Mouse (Mus musculus) forebrain, embryonic 16.5 days (tissue): ENCODE measurements around the gene Bcor. TPM values are rescaled to one million over a fixed set of nuclear protein-coding genes. Genes with fewer than 3 reads are reported as not detected.

Source experiments
- ATAC-seq: fragments of 200-750 bp; cut with Nextera tagmentation; 2 replicates; pipeline ENCODE4 v1.8.0; 2017; ENCODE audit warnings: mild to moderate bottlenecking, moderate library complexity
- H3K27ac ChIP-seq: fragments of 300-500 bp; sonication (generic); 2 replicates; pipeline ENCODE4 v1.5.1; 2014; ENCODE audit warnings: low read length, control low read depth
- H3K27me3 ChIP-seq: fragments of 300-500 bp; sonication (generic); replicated peaks from 2 replicates; pipeline ENCODE4 v1.6.1; 2014; ENCODE audit warnings: low read length; ENCODE audit not compliant: control insufficient read depth, insufficient read depth
- H3K36me3 ChIP-seq: fragments of 300-500 bp; sonication (generic); 2 replicates; pipeline ENCODE4 v1.6.1; 2014; ENCODE audit not compliant: control insufficient read depth, insufficient read depth
- H3K4me1 ChIP-seq: fragments of 300-500 bp; sonication (generic); replicated peaks from 2 replicates; pipeline ENCODE4 v1.6.1; 2014; ENCODE audit warnings: low read length; ENCODE audit not compliant: control insufficient read depth, insufficient read depth
- H3K4me2 ChIP-seq: fragments of 300-500 bp; sonication (generic); 2 replicates; pipeline ENCODE4 v1.6.1; 2014; ENCODE audit warnings: mild to moderate bottlenecking, low read length, control low read depth
- H3K4me3 ChIP-seq: fragments of 300-500 bp; sonication (generic); replicated peaks from 2 replicates; pipeline ENCODE4 v1.5.1; 2014; ENCODE audit warnings: mild to moderate bottlenecking, low read length, control low read depth
- H3K9ac ChIP-seq: fragments of 300-500 bp; sonication (generic); replicated peaks from 2 replicates; pipeline ENCODE4 v1.6.1; 2014; ENCODE audit warnings: low read depth, low read length, control low read depth
- H3K9me3 ChIP-seq: fragments of 300-500 bp; sonication (generic); 2 replicates; pipeline ENCODE4 v1.6.1; 2016; ENCODE audit warnings: low read length; ENCODE audit not compliant: control insufficient read depth
- WGBS: fragments of 180-500 bp; shearing (Covaris S2); extraction: QIAGEN DNeasy Blood & Tissue Kit; methylation state at CpG from one replicate; pipeline ENCODE4 v1.1.7; 2014; 5-methylcytosine and 5-hydroxymethylcytosine counted together
- polyA plus RNA-seq: library from polyadenylated mRNA; unstranded; fragments of >200 nt; fragmentation: Nextera tagmentation; extraction: Ambion mirVana; gene quantifications from 2 replicates; pipeline ENCODE4 v1.2.1, GENCODE M21; 2015

The Bcor gene
- polyA plus RNA-seq, 1 experiment from 2014 or later: 18.1 TPM

DNA sequence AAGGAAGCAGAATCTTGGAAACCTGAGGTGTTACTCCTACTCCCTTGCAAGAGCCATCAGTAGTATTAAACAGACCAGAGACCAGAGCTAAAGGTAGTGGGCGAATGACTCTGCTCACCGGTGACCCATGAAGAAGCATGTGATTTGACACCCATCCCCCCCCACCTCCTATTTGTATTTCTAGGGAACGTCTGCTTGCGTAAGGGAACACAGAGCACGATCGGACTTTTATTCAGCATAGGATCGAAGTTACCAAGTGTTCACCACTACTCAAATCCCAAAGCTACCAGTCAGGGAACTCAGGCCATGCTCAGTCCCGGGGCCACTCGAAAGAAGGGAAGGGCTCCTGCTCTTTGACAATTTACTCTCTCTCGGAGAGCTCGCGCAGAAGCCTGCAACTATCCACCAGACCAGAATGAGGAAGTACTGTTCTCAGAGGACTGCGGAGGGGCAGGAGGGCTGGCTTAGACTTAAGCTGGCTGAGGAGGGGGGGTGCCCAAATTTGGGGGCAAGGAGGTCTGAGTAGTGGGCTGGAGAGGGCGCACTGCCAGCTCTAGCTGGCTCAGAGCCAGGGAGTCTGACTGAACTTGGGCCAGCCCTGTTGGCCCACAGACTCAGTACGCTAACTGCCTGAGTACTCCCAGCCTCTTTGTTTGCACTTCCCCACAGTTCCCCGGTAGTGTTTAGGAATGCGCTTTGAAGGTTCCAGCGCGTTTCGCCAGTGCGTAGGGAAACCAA lies 37.4 kb downstream of the Bcor start:
- H3K9me3 ChIP-seq: no peaks in the 10 kb centered on the region
- peaks cover 24% of the 10 kb centered on the region for H3K4me1 ChIP-seq
- peak overlapping the region; percentile 31 for H3K4me2 ChIP-seq
- H3K36me3 ChIP-seq: no peaks in the 10 kb centered on the region
- H3K9ac ChIP-seq: peak overlapping the region; percentile 11
- no peak overlapping the region for H3K4me3 ChIP-seq
- H3K27me3 ChIP-seq: peaks cover 13% of the 10 kb centered on the region; the same call in 1 of the 2 replicates
- peak; percentile 56 for ATAC-seq
- 7% methylated on average over 21 of the region's 21 CpGs for WGBS
- no peak overlapping the region for H3K27ac ChIP-seq

DNA sequence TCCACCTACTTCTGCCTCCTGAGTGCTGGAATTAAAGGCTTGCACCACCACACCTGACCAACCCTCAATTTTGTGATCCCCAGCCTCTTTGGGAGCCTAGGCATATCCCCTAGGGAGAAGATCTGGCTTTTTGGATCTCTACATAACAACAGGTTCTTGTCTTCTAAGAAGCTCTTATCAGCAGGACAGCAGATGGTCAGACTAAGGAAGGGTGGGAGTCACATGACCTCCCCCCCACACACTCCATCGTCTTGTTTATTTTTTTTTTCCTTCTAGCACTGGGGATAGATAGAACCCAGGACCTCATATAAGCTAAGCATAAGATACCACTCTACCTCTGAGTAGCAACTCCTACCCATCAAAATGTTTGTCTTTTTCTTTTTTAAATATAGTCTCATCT lies 40.7 kb downstream of the Bcor start:
- ATAC-seq: no peak

DNA sequence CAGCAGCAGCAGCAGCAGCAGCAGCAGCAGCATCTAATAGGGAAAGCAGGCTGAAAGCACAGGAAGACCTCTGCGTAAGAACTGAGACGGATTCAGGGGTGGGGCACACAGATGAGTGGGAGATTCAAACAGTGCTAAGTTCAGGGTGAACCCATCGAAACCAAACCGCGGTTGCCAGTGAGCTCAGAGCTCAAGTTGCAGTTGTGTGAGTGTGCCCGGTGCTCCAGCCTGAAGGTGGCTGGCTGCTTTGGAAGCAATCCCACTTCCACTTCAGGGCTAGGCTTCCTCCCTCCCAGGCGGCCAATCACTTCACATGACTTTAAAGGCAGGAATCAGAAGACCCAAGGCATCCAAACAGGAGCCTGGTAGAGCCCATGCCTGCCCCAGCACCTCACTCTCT lies 44.0 kb downstream of the Bcor start:
- no peak overlapping the region for H3K9ac ChIP-seq
- no peaks in the 10 kb centered on the region for H3K27me3 ChIP-seq
- H3K4me2 ChIP-seq: no peak overlapping the region
- no peaks in the 10 kb centered on the region for H3K36me3 ChIP-seq
- no peaks in the 10 kb centered on the region for H3K4me1 ChIP-seq
- 22% methylated on average over 7 of the region's 7 CpGs for WGBS
- no peak overlapping the region for H3K27ac ChIP-seq
- no peaks in the 10 kb centered on the region for H3K9me3 ChIP-seq
- no peak for ATAC-seq
- H3K4me3 ChIP-seq: no peak overlapping the region

More for the DNA sequence above, 40.7 kb downstream of the Bcor start:
- Histone ChIP-seq H3K27me3 (no peaks in the 10 kb centered on the region; the same call in 1 of the 2 replicates), H3K4me1 (peaks cover 11% of the 10 kb centered on the region), H3K9me3 (no peaks in the 10 kb centered on the region), H3K4me3 (no peak overlapping the region), H3K27ac (no peak overlapping the region), H3K4me2 (no peak overlapping the region), H3K9ac (no peak overlapping the region), H3K36me3 (no peaks in the 10 kb centered on the region)
- WGBS: 27% methylated on average over 1 of the region's 1 CpGs

DNA sequence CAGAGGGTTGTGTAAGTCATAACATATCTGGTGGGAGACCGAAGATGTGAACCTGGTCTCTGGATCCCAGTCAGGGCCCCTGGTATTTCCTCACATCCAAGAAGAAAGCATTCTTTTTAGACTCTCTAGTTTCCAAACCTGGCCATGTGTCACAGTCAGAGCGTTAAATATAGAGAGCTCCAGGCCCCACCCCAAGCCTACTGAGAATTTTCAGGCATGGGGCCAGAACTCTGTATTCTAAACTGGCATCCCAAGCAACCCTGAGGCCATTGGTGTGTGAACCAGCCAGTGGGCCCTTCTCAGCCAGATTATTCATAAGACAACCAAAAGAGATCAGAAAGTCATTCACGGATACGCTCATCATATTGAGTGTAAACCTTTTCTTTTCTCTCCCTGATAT lies 48.0 kb downstream of the Bcor start:
- no peaks in the 10 kb centered on the region for H3K9me3 ChIP-seq
- 77% methylated on average over 4 of the region's 4 CpGs for WGBS
- H3K36me3 ChIP-seq: no peaks in the 10 kb centered on the region
- no peak overlapping the region for H3K9ac ChIP-seq
- H3K27ac ChIP-seq: no peak overlapping the region
- H3K4me2 ChIP-seq: no peak overlapping the region
- no peaks in the 10 kb centered on the region for H3K27me3 ChIP-seq
- H3K4me3 ChIP-seq: no peak overlapping the region
- ATAC-seq: no peak
- no peaks in the 10 kb centered on the region for H3K4me1 ChIP-seq

DNA sequence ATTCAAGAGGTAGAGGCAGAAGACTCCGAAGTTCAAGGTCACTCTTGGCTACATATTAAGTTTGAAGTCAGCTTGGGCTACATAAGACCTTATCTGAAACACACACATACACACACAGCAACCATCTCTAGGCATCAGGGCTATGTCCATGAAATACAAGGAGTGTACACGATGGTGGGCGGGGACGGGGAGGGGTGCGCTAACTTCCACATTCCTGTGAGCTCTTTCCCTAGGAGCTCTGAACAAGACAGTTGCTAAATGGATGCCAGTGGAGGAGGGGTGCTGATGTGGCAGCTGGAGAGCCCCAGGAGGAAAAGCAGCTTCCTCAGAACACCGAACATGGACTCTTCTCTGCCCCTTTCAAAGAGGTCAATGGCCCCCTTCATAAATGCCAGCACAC lies 49.6 kb downstream of the Bcor start:
- ATAC-seq: no peak
- Histone ChIP-seq H3K4me2 (no peak overlapping the region), H3K27me3 (no peaks in the 10 kb centered on the region), H3K9me3 (no peaks in the 10 kb centered on the region), H3K4me1 (no peaks in the 10 kb centered on the region), H3K36me3 (no peaks in the 10 kb centered on the region), H3K4me3 (no peak overlapping the region), H3K9ac (no peak overlapping the region), H3K27ac (no peak overlapping the region)
- 83% methylated on average over 6 of the region's 6 CpGs for WGBS

DNA sequence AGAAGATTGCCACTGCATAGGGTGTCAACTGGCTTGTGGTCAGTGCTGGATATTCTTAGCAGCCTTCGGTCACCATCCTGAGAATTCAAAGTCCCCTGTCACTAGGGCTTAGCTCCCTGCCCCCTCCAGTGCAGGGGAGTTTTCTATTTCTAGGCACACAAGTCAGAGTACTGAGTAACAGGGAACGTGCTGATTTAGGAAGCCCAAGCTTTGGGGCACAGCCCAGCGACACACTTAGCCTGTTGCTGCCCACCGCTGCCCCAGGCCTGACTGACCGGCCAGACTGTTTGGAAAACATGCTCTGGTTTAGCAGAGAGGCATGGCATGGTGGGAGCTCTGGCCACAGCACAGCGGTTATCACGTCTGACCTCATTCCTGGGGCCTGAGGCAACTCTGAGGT lies 54.8 kb downstream of the Bcor start:
- WGBS: 82% methylated on average over 7 of the region's 7 CpGs
- no peak for ATAC-seq
- Histone ChIP-seq H3K4me3 (no peak overlapping the region), H3K36me3 (no peaks in the 10 kb centered on the region), H3K9me3 (no peaks in the 10 kb centered on the region), H3K4me1 (no peaks in the 10 kb centered on the region), H3K27ac (no peak overlapping the region), H3K4me2 (no peak overlapping the region), H3K9ac (no peak overlapping the region), H3K27me3 (no peaks in the 10 kb centered on the region)

DNA sequence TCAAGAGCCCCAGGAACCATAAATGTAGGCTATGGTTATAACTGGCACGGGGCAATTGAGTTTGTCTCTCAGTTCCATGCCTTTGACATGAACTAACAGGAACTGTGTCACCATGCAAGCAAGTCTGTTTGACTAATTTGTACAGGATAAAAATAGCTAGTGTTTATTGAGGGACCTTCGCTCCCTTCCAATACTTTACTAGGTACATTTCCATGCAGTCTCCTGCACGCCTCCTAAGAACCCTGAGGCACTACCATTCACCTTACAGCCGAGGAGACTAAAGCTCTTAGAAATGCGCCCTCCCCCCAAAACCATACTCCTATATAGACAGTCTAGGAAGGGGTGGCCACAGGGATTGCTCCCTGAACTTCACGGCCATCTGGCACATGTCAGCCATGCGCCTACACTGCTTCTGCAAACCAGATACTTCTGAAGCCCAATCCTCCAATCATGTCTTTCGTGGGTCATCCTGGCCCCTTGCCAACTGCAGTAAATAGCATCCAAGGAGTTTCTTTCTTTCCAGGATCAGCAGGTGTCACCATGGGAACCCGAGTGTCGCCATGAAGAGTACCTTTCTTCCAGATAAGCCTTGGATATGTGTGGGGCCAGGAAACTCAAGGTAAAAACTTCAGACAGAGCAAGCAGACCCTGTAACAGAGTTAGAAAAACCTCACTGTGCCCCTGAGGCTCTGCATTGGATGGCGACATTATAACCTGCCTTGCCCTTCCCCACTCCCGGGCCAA lies 63.2 kb downstream of the Bcor start:
- H3K36me3 ChIP-seq: no peaks in the 10 kb centered on the region

DNA sequence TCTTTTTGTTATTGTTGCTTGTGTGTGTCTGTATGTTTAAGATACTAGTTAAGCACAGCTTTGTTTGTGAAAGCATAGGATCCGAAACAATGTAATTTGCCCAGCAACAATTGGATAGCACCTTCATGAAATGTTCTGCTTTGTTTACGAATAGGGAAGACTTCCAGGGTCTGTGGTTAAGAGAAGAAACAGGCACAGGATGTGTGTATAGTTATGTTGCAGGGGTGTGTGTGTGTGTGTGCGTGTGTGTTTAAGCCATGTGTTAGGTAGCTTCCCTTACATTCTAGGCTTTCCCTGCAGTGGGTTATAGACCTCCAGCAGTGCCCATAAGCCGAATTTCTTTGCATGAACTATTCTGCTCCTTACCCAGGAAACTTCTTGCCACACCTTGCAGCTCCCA lies 66.8 kb downstream of the Bcor start:
- no peak overlapping the region for H3K27ac ChIP-seq
- H3K4me1 ChIP-seq: peaks cover 24% of the 10 kb centered on the region
- H3K27me3 ChIP-seq: peaks cover 12% of the 10 kb centered on the region; the same call in 1 of the 2 replicates
- H3K4me3 ChIP-seq: no peak overlapping the region
- no peak overlapping the region for H3K9ac ChIP-seq
- no peaks in the 10 kb centered on the region for H3K36me3 ChIP-seq
- H3K9me3 ChIP-seq: no peaks in the 10 kb centered on the region
- 77% methylated on average over 4 of the region's 4 CpGs for WGBS
- no peak overlapping the region for H3K4me2 ChIP-seq
- no peak for ATAC-seq

More for the DNA sequence above, 63.2 kb downstream of the Bcor start:
- Histone ChIP-seq H3K9me3 (no peaks in the 10 kb centered on the region), H3K4me1 (no peaks in the 10 kb centered on the region), H3K4me3 (no peak overlapping the region), H3K27me3 (no peaks in the 10 kb centered on the region), H3K27ac (no peak overlapping the region), H3K9ac (no peak overlapping the region), H3K4me2 (no peak overlapping the region)
- WGBS: 67% methylated on average over 12 of the region's 12 CpGs
- ATAC-seq: no peak

DNA sequence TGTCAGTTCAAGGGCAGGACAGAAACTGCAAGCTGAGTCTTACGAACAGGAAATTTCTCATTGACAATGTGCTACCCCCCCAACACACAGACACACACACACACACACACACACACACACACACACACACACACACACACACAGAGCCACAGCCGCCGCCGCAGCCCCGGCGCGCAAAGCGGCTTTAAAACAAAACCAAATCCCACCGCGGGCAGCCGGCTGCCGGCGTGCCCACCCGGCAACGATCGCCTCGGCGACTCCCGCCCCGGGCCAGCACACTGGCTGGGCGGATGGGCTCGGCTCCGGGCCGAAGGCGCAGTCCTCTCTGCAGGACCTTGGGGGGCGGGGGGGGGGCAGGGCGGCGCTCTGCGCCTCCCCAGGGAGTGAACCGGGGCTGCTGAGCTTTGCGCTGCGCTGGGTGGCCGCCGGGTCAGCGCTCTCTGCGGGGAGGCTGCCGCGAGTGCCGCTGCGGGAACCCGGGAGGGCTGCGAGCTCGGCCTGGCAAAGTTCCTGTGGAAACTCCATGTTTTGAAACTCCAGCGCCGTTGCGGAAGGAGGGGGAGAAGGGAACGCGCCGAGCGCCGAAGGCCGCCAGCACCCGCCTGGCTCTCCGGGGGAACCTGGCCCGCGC lies 68.6 kb downstream of the Bcor start:
- WGBS: 2% methylated on average over 44 of the region's 56 CpGs

More for the DNA sequence above, 68.6 kb downstream of the Bcor start:
- peak overlapping the region; percentile 65 for H3K9ac ChIP-seq
- H3K27ac ChIP-seq: peak overlapping the region; percentile 95
- H3K4me3 ChIP-seq: peak overlapping the region; percentile 52
- H3K4me1 ChIP-seq: peaks cover 28% of the 10 kb centered on the region
- no peaks in the 10 kb centered on the region for H3K36me3 ChIP-seq
- H3K9me3 ChIP-seq: no peaks in the 10 kb centered on the region
- ATAC-seq: no peak
- H3K4me2 ChIP-seq: peak overlapping the region; percentile 80
- H3K27me3 ChIP-seq: peaks cover 14% of the 10 kb centered on the region; the same call in 1 of the 2 replicates
